Mouse (Mus musculus): Measurements from ENCODE around the gene Sprr2j-ps. TPM values are rescaled to one million over a fixed set of nuclear protein-coding genes. Genes with fewer than 3 reads are reported as not detected.

The Sprr2j-ps gene
- total and polyA plus RNA-seq, 2 experiments from 2014 or later, result not detected

DNA sequence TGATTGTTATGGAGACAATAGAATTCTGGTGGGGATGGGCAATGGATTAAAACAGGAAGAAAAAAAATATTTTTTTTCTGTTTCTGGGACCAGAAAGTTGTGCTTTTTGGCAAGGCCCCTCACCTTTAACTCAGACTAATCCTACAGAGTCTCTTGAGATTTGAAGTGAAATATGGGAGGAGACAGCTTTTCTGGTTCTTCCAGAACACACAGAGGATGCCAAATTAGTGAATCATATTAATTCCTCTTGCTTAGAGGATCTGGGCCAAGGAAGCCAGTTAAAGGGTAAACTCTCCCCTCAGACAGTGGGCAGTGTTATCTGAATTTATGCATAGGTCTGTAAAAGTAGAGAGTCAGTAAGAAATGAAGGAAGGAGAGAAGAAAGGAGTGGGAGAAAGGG, 49.5 kb downstream of the Sprr2j-ps start:
- no peak for DNase-seq (ENCODE audit: low spot score)
- H3K4me2 ChIP-seq (ENCODE audit: low read depth, low read length), result no peak overlapping the region

More for the DNA sequence above, 49.5 kb downstream of the Sprr2j-ps start:
- no peaks in the 10 kb centered on the region for H3K36me3 ChIP-seq (replicated peaks; ENCODE audit: control insufficient read depth, insufficient read depth, low read length)
- no peaks in the 10 kb centered on the region for H3K4me1 ChIP-seq (ENCODE audit: control insufficient read depth, insufficient read depth)
- H3K9me3 ChIP-seq (replicated peaks; ENCODE audit: control insufficient read depth, low read length), result no peaks in the 10 kb centered on the region
- H3K27me3 ChIP-seq (ENCODE audit: control insufficient read depth, insufficient read depth, low read length), result no peaks in the 10 kb centered on the region
- H3K4me3 ChIP-seq (ENCODE audit: low read depth, low read length), result no peak overlapping the region
- ATAC-seq (ENCODE audit: insufficient read depth, low read depth), result no peak
- no peak overlapping the region for H3K9ac ChIP-seq (replicated peaks; ENCODE audit: low read depth, low read length)
- no peak for TF ChIP-seq CTCF (IDR thresholded peaks at IDR 0.05; ENCODE audit: low read depth)
- no peak for TF ChIP-seq EP300 (IDR thresholded peaks at IDR 0.05; ENCODE audit: low read depth)
- H3K27ac ChIP-seq (ENCODE audit: low read depth), result no peak overlapping the region

Other genes with a start within 250 kb of the Sprr2j-ps start
- 0.15 TPM in 1 of 2 replicates, not detected in the other for gene Sprr2a1, start 202.3 kb upstream of the Sprr2j-ps start, total RNA-seq (2014; rRNA removed; ENCODE audit: low replicate concordance)
- gene Sprr2a1, start 202.3 kb upstream of the Sprr2j-ps start, polyA plus RNA-seq (2015; fragmentation: Nextera tagmentation; extraction: Ambion mirVana), result 0.25 TPM in 1 of 2 replicates, not detected in the other
- 10.1 and 38.9 TPM in 2 replicates for gene Sprr2a2, start 202.2 kb upstream of the Sprr2j-ps start, total RNA-seq (2014; rRNA removed; ENCODE audit: low replicate concordance)
- gene Sprr2a2, start 202.2 kb upstream of the Sprr2j-ps start, polyA plus RNA-seq (2015; fragmentation: Nextera tagmentation; extraction: Ambion mirVana), result 8.6 and 12.1 TPM in 2 replicates
- gene Sprr2a3, start 132.7 kb upstream of the Sprr2j-ps start, total RNA-seq (2014; rRNA removed; ENCODE audit: low replicate concordance), result 2.1 and 7.9 TPM in 2 replicates
- 0.34 and 0.72 TPM in 2 replicates for gene Sprr2a3, start 132.7 kb upstream of the Sprr2j-ps start, polyA plus RNA-seq (2015; fragmentation: Nextera tagmentation; extraction: Ambion mirVana)
- gene Sprr2b, start 101.5 kb upstream of the Sprr2j-ps start, total RNA-seq (2014; rRNA removed; ENCODE audit: low replicate concordance), result not detected in 2 replicates
- gene Sprr2b, start 101.5 kb upstream of the Sprr2j-ps start, polyA plus RNA-seq (2015; fragmentation: Nextera tagmentation; extraction: Ambion mirVana), result 0.20 TPM in 1 of 2 replicates, not detected in the other
- not detected in 2 replicates for gene Sprr2d, start 78.9 kb upstream of the Sprr2j-ps start, total RNA-seq (2014; rRNA removed; ENCODE audit: low replicate concordance)
- gene Sprr2d, start 78.9 kb upstream of the Sprr2j-ps start, polyA plus RNA-seq (2015; fragmentation: Nextera tagmentation; extraction: Ambion mirVana), result not detected in 2 replicates
- not detected in 2 replicates for gene Sprr2e, start 65.9 kb upstream of the Sprr2j-ps start, total RNA-seq (2014; rRNA removed; ENCODE audit: low replicate concordance)
- not detected in 2 replicates for gene Sprr2e, start 65.9 kb upstream of the Sprr2j-ps start, polyA plus RNA-seq (2015; fragmentation: Nextera tagmentation; extraction: Ambion mirVana)
- not detected in 2 replicates for gene Sprr2f, start 52.9 kb upstream of the Sprr2j-ps start, total RNA-seq (2014; rRNA removed; ENCODE audit: low replicate concordance)
- not detected in 2 replicates for gene Sprr2f, start 52.9 kb upstream of the Sprr2j-ps start, polyA plus RNA-seq (2015; fragmentation: Nextera tagmentation; extraction: Ambion mirVana)
- gene Sprr2h, start 32.4 kb upstream of the Sprr2j-ps start, total RNA-seq (2014; rRNA removed; ENCODE audit: low replicate concordance), result not detected in 2 replicates
- gene Sprr2h, start 32.4 kb upstream of the Sprr2j-ps start, polyA plus RNA-seq (2015; fragmentation: Nextera tagmentation; extraction: Ambion mirVana), result not detected in 2 replicates
- gene Sprr2i, start 10.1 kb upstream of the Sprr2j-ps start, total RNA-seq (2014; rRNA removed; ENCODE audit: low replicate concordance), result not detected in 2 replicates
- gene Sprr2i, start 10.1 kb upstream of the Sprr2j-ps start, polyA plus RNA-seq (2015; fragmentation: Nextera tagmentation; extraction: Ambion mirVana), result not detected in 2 replicates
- gene Gm9774, start 11.3 kb downstream of the Sprr2j-ps start, total RNA-seq (2014; rRNA removed; ENCODE audit: low replicate concordance), result 1.3 and 2.1 TPM in 2 replicates
- 5.9 and 6.2 TPM in 2 replicates for gene Gm9774, start 11.3 kb downstream of the Sprr2j-ps start, polyA plus RNA-seq (2015; fragmentation: Nextera tagmentation; extraction: Ambion mirVana)
- not detected in 2 replicates for gene Sprr2k, start 14.5 kb downstream of the Sprr2j-ps start, total RNA-seq (2014; rRNA removed; ENCODE audit: low replicate concordance)
- not detected in 2 replicates for gene Sprr2k, start 14.5 kb downstream of the Sprr2j-ps start, polyA plus RNA-seq (2015; fragmentation: Nextera tagmentation; extraction: Ambion mirVana)
- gene Sprr1b, start 20.7 kb downstream of the Sprr2j-ps start, total RNA-seq (2014; rRNA removed; ENCODE audit: low replicate concordance), result not detected in 2 replicates
- not detected in 2 replicates for gene Sprr1b, start 20.7 kb downstream of the Sprr2j-ps start, polyA plus RNA-seq (2015; fragmentation: Nextera tagmentation; extraction: Ambion mirVana)
- gene Sprr3, start 40.6 kb downstream of the Sprr2j-ps start, total RNA-seq (2014; rRNA removed; ENCODE audit: low replicate concordance), result not detected in 2 replicates
- gene Sprr3, start 40.6 kb downstream of the Sprr2j-ps start, polyA plus RNA-seq (2015; fragmentation: Nextera tagmentation; extraction: Ambion mirVana), result not detected in 2 replicates
- 44.3 TPM in 1 of 2 replicates, not detected in the other for gene Sprr1a, start 67.8 kb downstream of the Sprr2j-ps start, total RNA-seq (2014; rRNA removed; ENCODE audit: low replicate concordance)
- 0.19 TPM in 2 replicates for gene Sprr1a, start 67.8 kb downstream of the Sprr2j-ps start, polyA plus RNA-seq (2015; fragmentation: Nextera tagmentation; extraction: Ambion mirVana)
- not detected in 2 replicates for gene Sprr4, start 82.4 kb downstream of the Sprr2j-ps start, total RNA-seq (2014; rRNA removed; ENCODE audit: low replicate concordance)
- gene Sprr4, start 82.4 kb downstream of the Sprr2j-ps start, polyA plus RNA-seq (2015; fragmentation: Nextera tagmentation; extraction: Ambion mirVana), result not detected in 2 replicates
- not detected in 2 replicates for gene 2310046K23Rik, start 116.4 kb downstream of the Sprr2j-ps start, total RNA-seq (2014; rRNA removed; ENCODE audit: low replicate concordance)
- gene 2310046K23Rik, start 116.4 kb downstream of the Sprr2j-ps start, polyA plus RNA-seq (2015; fragmentation: Nextera tagmentation; extraction: Ambion mirVana), result not detected in 2 replicates
- gene Ivl, start 155.7 kb downstream of the Sprr2j-ps start, total RNA-seq (2014; rRNA removed; ENCODE audit: low replicate concordance), result 6.4 TPM in 1 of 2 replicates, not detected in the other
- not detected in 2 replicates for gene Ivl, start 155.7 kb downstream of the Sprr2j-ps start, polyA plus RNA-seq (2015; fragmentation: Nextera tagmentation; extraction: Ambion mirVana)
- not detected in 2 replicates for gene Smcp, start 170.9 kb downstream of the Sprr2j-ps start, total RNA-seq (2014; rRNA removed; ENCODE audit: low replicate concordance)
- gene Smcp, start 170.9 kb downstream of the Sprr2j-ps start, polyA plus RNA-seq (2015; fragmentation: Nextera tagmentation; extraction: Ambion mirVana), result not detected in 2 replicates
- gene 2210017I01Rik, start 189.4 kb downstream of the Sprr2j-ps start, total RNA-seq (2014; rRNA removed; ENCODE audit: low replicate concordance), result not detected in 2 replicates
- gene 2210017I01Rik, start 189.4 kb downstream of the Sprr2j-ps start, polyA plus RNA-seq (2015; fragmentation: Nextera tagmentation; extraction: Ambion mirVana), result not detected in 2 replicates
- gene Lce6a, start 203.6 kb downstream of the Sprr2j-ps start, total RNA-seq (2014; rRNA removed; ENCODE audit: low replicate concordance), result not detected in 2 replicates
- gene Lce6a, start 203.6 kb downstream of the Sprr2j-ps start, polyA plus RNA-seq (2015; fragmentation: Nextera tagmentation; extraction: Ambion mirVana), result not detected in 2 replicates
- gene Lce1a1, start 230.2 kb downstream of the Sprr2j-ps start, total RNA-seq (2014; rRNA removed; ENCODE audit: low replicate concordance), result not detected in 2 replicates
- gene Lce1a1, start 230.2 kb downstream of the Sprr2j-ps start, polyA plus RNA-seq (2015; fragmentation: Nextera tagmentation; extraction: Ambion mirVana), result not detected in 2 replicates
- gene Lce1b, start 238.8 kb downstream of the Sprr2j-ps start, total RNA-seq (2014; rRNA removed; ENCODE audit: low replicate concordance), result not detected in 2 replicates
- not detected in 2 replicates for gene Lce1b, start 238.8 kb downstream of the Sprr2j-ps start, polyA plus RNA-seq (2015; fragmentation: Nextera tagmentation; extraction: Ambion mirVana)